Mouse (Mus musculus): ENCODE measurements around the gene Akap8l. TPM values are rescaled to one million over a fixed set of nuclear protein-coding genes. Genes with fewer than 3 reads are reported as not detected.

Akap8l gene
- polyA plus RNA-seq, 1 experiment: 225 TPM

DNA sequence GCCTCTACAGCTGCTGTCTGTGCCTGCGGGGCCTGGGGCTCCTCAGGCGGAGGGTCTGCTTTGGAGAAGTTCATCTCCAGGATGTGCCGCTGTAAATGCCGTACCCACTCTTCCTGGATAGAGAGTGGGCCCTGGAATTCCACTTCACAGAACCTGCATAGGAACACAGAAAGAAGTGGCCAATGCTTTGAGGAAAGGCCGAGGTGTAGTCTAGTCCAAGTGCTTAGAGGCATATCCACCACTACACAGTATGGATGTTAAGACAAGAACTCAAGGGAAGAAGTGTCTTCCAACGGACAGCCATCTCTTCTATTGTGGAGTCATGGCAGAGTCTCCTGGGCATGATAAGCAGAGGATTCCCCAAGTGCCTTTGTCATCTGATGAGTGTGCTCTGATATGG lies 4.6 kb upstream of the Akap8l start:
- WGBS: 86% methylated on average over 6 of the region's 6 CpGs
- H3K27ac ChIP-seq (ENCODE audit: control insufficient read depth, insufficient read depth, low read depth, low read length, poor library complexity): no peak overlapping the region
- H3K4me3 ChIP-seq (replicated peaks; ENCODE audit: control insufficient read depth, low read depth, low read length): no peak overlapping the region
- TF ChIP-seq POLR2A (IDR thresholded peaks at IDR 0.05; ENCODE audit: borderline replicate concordance, control insufficient read depth, low read depth, low read length) (no peak), CTCF (IDR thresholded peaks at IDR 0.05; ENCODE audit: control insufficient read depth, insufficient read depth, low read length) (no peak)
- no peaks in the 10 kb centered on the region for H3K4me1 ChIP-seq (ENCODE audit: control insufficient read depth, insufficient read depth, low read length)

- no peak overlapping the region for H3K27ac ChIP-seq (ENCODE audit: control insufficient read depth, insufficient read depth, low read depth, low read length, poor library complexity)
- no peaks in the 10 kb centered on the region for H3K4me1 ChIP-seq (ENCODE audit: control insufficient read depth, insufficient read depth, low read length)
- 87% methylated on average over 5 of the region's 5 CpGs for WGBS
- no peak overlapping the region for H3K4me3 ChIP-seq (replicated peaks; ENCODE audit: control insufficient read depth, low read depth, low read length)
- TF ChIP-seq CTCF (IDR thresholded peaks at IDR 0.05; ENCODE audit: control insufficient read depth, insufficient read depth, low read length) (no peak), POLR2A (IDR thresholded peaks at IDR 0.05; ENCODE audit: borderline replicate concordance, control insufficient read depth, low read depth, low read length) (no peak)
These were observed 3.8 kb upstream of the Akap8l start for GRCm38 (mm10) chr17:32354211-32354610.

GRCm38 (mm10) chr17:32353696-32354095 lies 3.3 kb upstream of the Akap8l start:
- TF ChIP-seq CTCF (IDR thresholded peaks at IDR 0.05; ENCODE audit: control insufficient read depth, insufficient read depth, low read length) (no peak), POLR2A (IDR thresholded peaks at IDR 0.05; ENCODE audit: borderline replicate concordance, control insufficient read depth, low read depth, low read length) (no peak)
- Histone ChIP-seq H3K4me1 (ENCODE audit: control insufficient read depth, insufficient read depth, low read length) (peaks cover 2% of the 10 kb centered on the region; the same call in 1 of the 2 replicates), H3K4me3 (replicated peaks; ENCODE audit: control insufficient read depth, low read depth, low read length) (no peak overlapping the region), H3K27ac (ENCODE audit: control insufficient read depth, insufficient read depth, low read depth, low read length, poor library complexity) (no peak overlapping the region)
- 68% methylated on average over 4 of the region's 4 CpGs for WGBS

DNA sequence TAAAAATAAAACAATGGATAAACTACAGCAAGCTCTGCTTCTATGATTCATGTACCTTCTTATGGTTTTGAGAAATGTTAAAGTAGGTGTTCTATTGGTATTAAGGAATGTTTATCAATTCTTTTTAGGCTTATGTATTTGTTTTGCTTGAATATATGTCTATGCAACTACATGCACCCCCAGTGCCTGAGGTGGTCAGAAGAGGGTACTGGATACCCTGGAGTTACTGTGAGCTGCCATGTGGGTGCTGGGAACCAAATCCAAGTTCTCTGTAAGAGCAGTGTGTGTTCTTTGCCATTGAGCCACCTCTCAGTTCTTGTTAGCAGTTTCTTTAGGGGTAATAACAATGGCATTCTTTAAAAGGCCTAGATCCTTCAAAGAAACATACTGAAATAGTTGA lies 1.3 kb upstream of the Akap8l start:
- H3K4me3 ChIP-seq (replicated peaks; ENCODE audit: control insufficient read depth, low read depth, low read length): no peak overlapping the region
- TF ChIP-seq CTCF (IDR thresholded peaks at IDR 0.05; ENCODE audit: control insufficient read depth, insufficient read depth, low read length) (no peak), POLR2A (IDR thresholded peaks at IDR 0.05; ENCODE audit: borderline replicate concordance, control insufficient read depth, low read depth, low read length) (no peak)
- H3K4me1 ChIP-seq (ENCODE audit: control insufficient read depth, insufficient read depth, low read length): peaks cover 2% of the 10 kb centered on the region; the same call in 1 of the 2 replicates
- H3K27ac ChIP-seq (ENCODE audit: control insufficient read depth, insufficient read depth, low read depth, low read length, poor library complexity): no peak overlapping the region

DNA sequence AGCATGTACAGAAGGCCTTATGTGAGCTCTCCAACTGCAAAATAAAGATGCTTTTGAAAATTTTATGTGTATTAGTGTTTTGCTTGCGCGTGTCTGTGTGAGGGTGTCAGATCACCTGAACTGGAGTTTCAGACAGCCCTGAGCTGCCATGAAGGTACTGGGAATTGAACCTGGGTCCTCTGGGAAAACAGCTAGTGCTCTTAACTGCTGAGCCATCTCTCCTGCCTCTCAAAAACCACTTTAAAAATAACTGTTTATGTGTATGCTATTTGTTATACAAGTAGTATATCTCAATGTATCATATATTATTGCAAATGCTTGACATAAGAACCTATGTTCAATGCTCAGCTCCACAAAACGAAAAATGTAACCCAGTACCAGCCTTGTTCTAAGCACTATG lies 862 bp upstream of the Akap8l start:
- Histone ChIP-seq H3K4me3 (replicated peaks; ENCODE audit: control insufficient read depth, low read depth, low read length) (no peak overlapping the region), H3K4me1 (ENCODE audit: control insufficient read depth, insufficient read depth, low read length) (peaks cover 2% of the 10 kb centered on the region; the same call in 1 of the 2 replicates)

DNA sequence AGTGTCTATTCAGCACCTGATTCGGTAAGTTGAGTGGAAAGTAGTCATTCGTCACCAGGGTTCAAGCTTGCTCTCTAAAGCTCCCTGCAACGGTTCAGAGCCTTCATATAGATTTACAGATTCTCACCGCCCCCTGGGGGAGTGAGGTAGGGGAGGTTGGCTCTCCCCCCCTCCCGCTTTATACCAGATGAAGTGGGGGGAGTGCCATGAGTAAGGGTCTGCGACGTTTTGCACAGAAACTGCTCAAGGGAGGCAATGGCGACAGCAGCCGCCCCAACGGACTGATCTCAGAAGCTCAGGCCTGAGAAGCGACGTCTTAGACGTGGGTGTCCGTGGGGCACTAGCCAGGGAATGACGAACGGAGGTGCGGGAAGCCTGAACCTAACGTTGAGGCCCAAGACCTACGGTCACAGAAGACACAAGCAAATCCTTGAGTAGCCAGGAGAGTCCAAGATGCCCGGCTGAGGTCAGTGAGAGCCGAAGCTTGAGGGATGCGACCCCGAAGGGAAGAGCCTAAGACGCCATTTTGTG lies 491 bp downstream of the Akap8l start:
- no peak for TF ChIP-seq POLR2A (IDR thresholded peaks at IDR 0.05; ENCODE audit: borderline replicate concordance, control insufficient read depth, low read depth, low read length)
- TF ChIP-seq CTCF (IDR thresholded peaks at IDR 0.05; ENCODE audit: control insufficient read depth, insufficient read depth, low read length): peak; percentile 20; the same call in 1 of the 2 replicates
- Histone ChIP-seq H3K27ac (ENCODE audit: control insufficient read depth, insufficient read depth, low read depth, low read length, poor library complexity) (peak overlapping the region; percentile 74), H3K4me1 (ENCODE audit: control insufficient read depth, insufficient read depth, low read length) (peaks cover 2% of the 10 kb centered on the region; the same call in 1 of the 2 replicates), H3K4me3 (replicated peaks; ENCODE audit: control insufficient read depth, low read depth, low read length) (peak overlapping the region; percentile 96)
- under 1% methylated on average over 24 of the region's 24 CpGs for WGBS

More for the DNA sequence above, 862 bp upstream of the Akap8l start:
- 77% methylated on average over 3 of the region's 3 CpGs for WGBS
- no peak overlapping the region for H3K27ac ChIP-seq (ENCODE audit: control insufficient read depth, insufficient read depth, low read depth, low read length, poor library complexity)
- no peak for TF ChIP-seq CTCF (IDR thresholded peaks at IDR 0.05; ENCODE audit: control insufficient read depth, insufficient read depth, low read length)
- TF ChIP-seq POLR2A (IDR thresholded peaks at IDR 0.05; ENCODE audit: borderline replicate concordance, control insufficient read depth, low read depth, low read length): no peak

DNA sequence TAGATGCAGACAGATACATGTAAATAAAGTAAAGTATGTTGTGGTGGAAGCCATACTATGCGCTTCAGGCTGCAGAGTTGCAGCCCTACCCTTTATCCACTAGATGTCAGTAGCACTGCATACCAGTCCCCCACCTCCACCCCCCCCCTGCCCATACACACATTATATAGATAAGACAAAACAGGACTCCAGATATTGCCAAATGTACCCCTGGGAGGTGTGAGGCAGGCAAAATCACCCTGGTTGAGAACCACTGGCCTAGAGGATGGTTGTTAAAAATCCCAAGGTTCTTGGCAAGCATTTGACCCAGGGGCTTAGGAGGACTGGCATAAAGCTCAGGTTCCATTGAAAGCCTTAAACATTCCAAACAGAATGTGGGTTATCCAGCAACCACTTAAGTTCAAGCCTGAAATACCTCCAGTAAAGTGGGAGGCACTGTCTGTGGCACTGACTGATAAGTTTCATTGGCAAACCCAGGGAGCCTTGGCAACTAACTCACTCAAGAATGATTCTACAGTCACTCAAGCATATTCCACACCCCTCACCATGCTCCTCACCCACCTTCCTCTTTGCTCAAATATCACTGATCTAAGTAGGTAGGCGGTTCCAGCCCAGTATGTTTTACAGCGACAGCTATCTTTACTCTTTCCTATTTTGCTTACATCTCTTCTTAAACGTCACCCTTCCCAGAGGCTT lies 1.2 kb downstream of the Akap8l start:
- peaks cover 2% of the 10 kb centered on the region; the same call in 1 of the 2 replicates for H3K4me1 ChIP-seq (ENCODE audit: control insufficient read depth, insufficient read depth, low read length)
- H3K27ac ChIP-seq (ENCODE audit: control insufficient read depth, insufficient read depth, low read depth, low read length, poor library complexity): peak overlapping the region; percentile 67; the same call in 1 of the 2 replicates
- WGBS: 7% methylated on average over 4 of the region's 4 CpGs
- H3K4me3 ChIP-seq (replicated peaks; ENCODE audit: control insufficient read depth, low read depth, low read length): peak overlapping the region; percentile 96
- TF ChIP-seq CTCF (IDR thresholded peaks at IDR 0.05; ENCODE audit: control insufficient read depth, insufficient read depth, low read length): peak; percentile 84
- no peak for TF ChIP-seq POLR2A (IDR thresholded peaks at IDR 0.05; ENCODE audit: borderline replicate concordance, control insufficient read depth, low read depth, low read length)

DNA sequence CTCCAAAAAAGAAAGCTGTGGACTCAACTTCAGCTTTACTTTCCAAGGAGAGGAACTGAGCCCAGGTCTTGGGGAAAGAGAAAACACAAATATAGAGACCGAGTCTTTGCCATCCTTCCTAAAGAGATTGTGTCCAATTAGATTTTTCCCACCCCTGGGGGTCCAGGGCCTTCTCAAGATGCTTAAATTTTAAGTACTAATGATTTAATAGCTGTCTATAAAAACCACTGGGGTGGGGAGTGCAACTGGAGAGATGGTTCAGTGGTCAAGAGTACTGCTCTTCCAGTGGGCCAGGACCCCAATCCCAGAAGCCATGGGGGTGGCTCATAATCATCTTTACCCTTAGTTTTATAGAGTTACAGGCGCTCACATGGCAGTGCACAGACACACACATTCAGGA lies 2.0 kb downstream of the Akap8l start:
- no peak overlapping the region for H3K27ac ChIP-seq (ENCODE audit: control insufficient read depth, insufficient read depth, low read depth, low read length, poor library complexity)
- TF ChIP-seq CTCF (IDR thresholded peaks at IDR 0.05; ENCODE audit: control insufficient read depth, insufficient read depth, low read length): no peak
- TF ChIP-seq POLR2A (IDR thresholded peaks at IDR 0.05; ENCODE audit: borderline replicate concordance, control insufficient read depth, low read depth, low read length): no peak
- H3K4me3 ChIP-seq (replicated peaks; ENCODE audit: control insufficient read depth, low read depth, low read length): no peak overlapping the region
- H3K4me1 ChIP-seq (ENCODE audit: control insufficient read depth, insufficient read depth, low read length): peaks cover 2% of the 10 kb centered on the region; the same call in 1 of the 2 replicates
- WGBS: 88% methylated on average over 2 of the region's 2 CpGs

Data from bone marrow, adult 2 months (tissue).